Mouse (Mus musculus): Measurements from ENCODE around the gene Ccl17. TPM values are rescaled to one million over a fixed set of nuclear protein-coding genes. Genes with fewer than 3 reads are reported as not detected.

Ccl17 gene
- polyA plus RNA-seq, 1 experiment: not detected

- TF ChIP-seq POLR2A (IDR thresholded peaks at IDR 0.05; ENCODE audit: borderline replicate concordance, low read depth, low read length) (no peak), CTCF (IDR thresholded peaks at IDR 0.05; ENCODE audit: low read depth, low read length) (no peak)
- Histone ChIP-seq H3K4me3 (ENCODE audit: insufficient read depth, low read length) (no peak overlapping the region), H3K27ac (ENCODE audit: insufficient read depth, low read depth, low read length) (no peak overlapping the region), H3K4me1 (ENCODE audit: control insufficient read depth, insufficient read depth, low read length) (peaks cover 13% of the 10 kb centered on the region)
Measured at GRCm38 (mm10) chr8:94804546-94805340, 5.5 kb upstream of the Ccl17 start.

- H3K4me1 ChIP-seq (ENCODE audit: control insufficient read depth, insufficient read depth, low read length): peaks cover 13% of the 10 kb centered on the region
Measured at GRCm38 (mm10) chr8:94805811-94806210, 4.4 kb upstream of the Ccl17 start.

GRCm38 (mm10) chr8:94807506-94807905 is 2.7 kb upstream of the Ccl17 start:
- Histone ChIP-seq H3K27ac (ENCODE audit: insufficient read depth, low read depth, low read length) (no peak overlapping the region), H3K4me1 (ENCODE audit: control insufficient read depth, insufficient read depth, low read length) (peaks cover 6% of the 10 kb centered on the region), H3K4me3 (ENCODE audit: insufficient read depth, low read length) (no peak overlapping the region)
- TF ChIP-seq POLR2A (IDR thresholded peaks at IDR 0.05; ENCODE audit: borderline replicate concordance, low read depth, low read length) (no peak), CTCF (IDR thresholded peaks at IDR 0.05; ENCODE audit: low read depth, low read length) (no peak)

More at GRCm38 (mm10) chr8:94805811-94806210, 4.4 kb upstream of the Ccl17 start:
- no peak overlapping the region for H3K27ac ChIP-seq (ENCODE audit: insufficient read depth, low read depth, low read length)
- H3K4me3 ChIP-seq (ENCODE audit: insufficient read depth, low read length): no peak overlapping the region
- no peak for TF ChIP-seq POLR2A (IDR thresholded peaks at IDR 0.05; ENCODE audit: borderline replicate concordance, low read depth, low read length)
- TF ChIP-seq CTCF (IDR thresholded peaks at IDR 0.05; ENCODE audit: low read depth, low read length): no peak

- no peak overlapping the region for H3K4me3 ChIP-seq (ENCODE audit: insufficient read depth, low read length)
- no peak for TF ChIP-seq POLR2A (IDR thresholded peaks at IDR 0.05; ENCODE audit: borderline replicate concordance, low read depth, low read length)
- TF ChIP-seq CTCF (IDR thresholded peaks at IDR 0.05; ENCODE audit: low read depth, low read length): no peak
- peaks cover 6% of the 10 kb centered on the region for H3K4me1 ChIP-seq (ENCODE audit: control insufficient read depth, insufficient read depth, low read length)
- no peak overlapping the region for H3K27ac ChIP-seq (ENCODE audit: insufficient read depth, low read depth, low read length)
Measured at GRCm38 (mm10) chr8:94808372-94808771, 1.9 kb upstream of the Ccl17 start.

- Histone ChIP-seq H3K4me3 (ENCODE audit: insufficient read depth, low read length) (no peak overlapping the region), H3K4me1 (ENCODE audit: control insufficient read depth, insufficient read depth, low read length) (peaks cover 3% of the 10 kb centered on the region; the same call in 1 of the 2 replicates), H3K27ac (ENCODE audit: insufficient read depth, low read depth, low read length) (no peak overlapping the region)
- TF ChIP-seq POLR2A (IDR thresholded peaks at IDR 0.05; ENCODE audit: borderline replicate concordance, low read depth, low read length) (no peak), CTCF (IDR thresholded peaks at IDR 0.05; ENCODE audit: low read depth, low read length) (no peak)
Measured at GRCm38 (mm10) chr8:94810855-94811254, 602 bp downstream of the Ccl17 start.

- TF ChIP-seq CTCF (IDR thresholded peaks at IDR 0.05; ENCODE audit: low read depth, low read length): no peak
- no peak for TF ChIP-seq POLR2A (IDR thresholded peaks at IDR 0.05; ENCODE audit: borderline replicate concordance, low read depth, low read length)
- Histone ChIP-seq H3K27ac (ENCODE audit: insufficient read depth, low read depth, low read length) (no peak overlapping the region), H3K4me3 (ENCODE audit: insufficient read depth, low read length) (0 out of 2 replicates have a peak overlapping the region, but pooled peaks have one; percentile 10), H3K4me1 (ENCODE audit: control insufficient read depth, insufficient read depth, low read length) (peaks cover 3% of the 10 kb centered on the region; the same call in 1 of the 2 replicates)
Measured at GRCm38 (mm10) chr8:94811654-94812053, 1.4 kb downstream of the Ccl17 start.

GRCm38 (mm10) chr8:94812645-94813098 is 2.4 kb downstream of the Ccl17 start:
- H3K4me1 ChIP-seq (ENCODE audit: control insufficient read depth, insufficient read depth, low read length): peaks cover 3% of the 10 kb centered on the region; the same call in 1 of the 2 replicates
- no peak overlapping the region for H3K27ac ChIP-seq (ENCODE audit: insufficient read depth, low read depth, low read length)
- no peak for TF ChIP-seq POLR2A (IDR thresholded peaks at IDR 0.05; ENCODE audit: borderline replicate concordance, low read depth, low read length)
- no peak for TF ChIP-seq CTCF (IDR thresholded peaks at IDR 0.05; ENCODE audit: low read depth, low read length)
- H3K4me3 ChIP-seq (ENCODE audit: insufficient read depth, low read length): no peak overlapping the region

GRCm38 (mm10) chr8:94814556-94814955 is 4.3 kb downstream of the Ccl17 start:
- Histone ChIP-seq H3K27ac (ENCODE audit: insufficient read depth, low read depth, low read length) (no peak overlapping the region), H3K4me3 (ENCODE audit: insufficient read depth, low read length) (no peak overlapping the region), H3K4me1 (ENCODE audit: control insufficient read depth, insufficient read depth, low read length) (peaks cover 3% of the 10 kb centered on the region; the same call in 1 of the 2 replicates)
- TF ChIP-seq CTCF (IDR thresholded peaks at IDR 0.05; ENCODE audit: low read depth, low read length): peak; percentile 18; the same call in 1 of the 2 replicates
- no peak for TF ChIP-seq POLR2A (IDR thresholded peaks at IDR 0.05; ENCODE audit: borderline replicate concordance, low read depth, low read length)

- no peak overlapping the region for H3K27ac ChIP-seq (ENCODE audit: insufficient read depth, low read depth, low read length)
- TF ChIP-seq CTCF (IDR thresholded peaks at IDR 0.05; ENCODE audit: low read depth, low read length) (no peak), POLR2A (IDR thresholded peaks at IDR 0.05; ENCODE audit: borderline replicate concordance, low read depth, low read length) (no peak)
- no peaks in the 10 kb centered on the region for H3K4me1 ChIP-seq (ENCODE audit: control insufficient read depth, insufficient read depth, low read length)
- H3K4me3 ChIP-seq (ENCODE audit: insufficient read depth, low read length): no peak overlapping the region
Measured at GRCm38 (mm10) chr8:94817933-94818332, 7.7 kb downstream of the Ccl17 start.

- Histone ChIP-seq H3K4me3 (ENCODE audit: insufficient read depth, low read length) (no peak overlapping the region), H3K4me1 (ENCODE audit: control insufficient read depth, insufficient read depth, low read length) (no peaks in the 10 kb centered on the region), H3K27ac (ENCODE audit: insufficient read depth, low read depth, low read length) (no peak overlapping the region)
- TF ChIP-seq CTCF (IDR thresholded peaks at IDR 0.05; ENCODE audit: low read depth, low read length) (no peak), POLR2A (IDR thresholded peaks at IDR 0.05; ENCODE audit: borderline replicate concordance, low read depth, low read length) (no peak)
Measured at GRCm38 (mm10) chr8:94819671-94820179, 9.5 kb downstream of the Ccl17 start.
